Mouse (Mus musculus): ENCODE results near the gene Slc44a1. TPM values are rescaled to one million over a fixed set of nuclear protein-coding genes. Genes with fewer than 3 reads are reported as not detected.

Gene Slc44a1
- polyA plus RNA-seq, 2 experiments: 26.6 to 56.4 TPM

DNA sequence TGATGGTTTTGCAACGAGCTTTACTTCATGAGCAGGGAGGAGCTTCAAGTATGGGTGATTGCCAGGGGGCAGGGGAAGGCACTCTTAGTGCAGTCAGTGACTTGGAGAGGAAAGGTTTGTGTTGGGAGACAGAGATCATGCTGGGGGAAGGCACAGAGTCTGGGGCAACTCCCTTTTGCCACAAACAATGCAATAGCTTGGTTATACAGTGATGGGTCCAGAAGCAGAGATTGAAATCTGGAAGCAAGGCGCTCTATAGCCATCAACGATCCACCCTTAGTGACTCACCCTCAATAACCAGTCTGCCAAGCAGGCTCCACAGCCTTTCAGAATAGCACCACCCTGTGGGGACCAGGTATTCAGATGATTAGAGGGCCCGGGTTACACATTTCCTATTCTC lies 11.7 kb downstream of the Slc44a1 start:
- H3K4me3 ChIP-seq (replicated peaks; ENCODE audit: low read length): no peak overlapping the region
- H3K4me1 ChIP-seq (ENCODE audit: control insufficient read depth, insufficient read depth, low read length): peaks cover 5% of the 10 kb centered on the region
- DNase-seq (ENCODE audit: low spot score): no peak
- no peak overlapping the region for H3K9ac ChIP-seq (ENCODE audit: low read depth, low read length, severe bottlenecking)
- no peak for ATAC-seq (ENCODE audit: low FRiP score, low read depth)
- H3K27me3 ChIP-seq (ENCODE audit: control insufficient read depth, insufficient read depth, low read length): no peaks in the 10 kb centered on the region
- no peak for TF ChIP-seq POLR2A (IDR thresholded peaks at IDR 0.05; ENCODE audit: borderline replicate concordance, extremely low read depth, insufficient read depth, insufficient read length)
- H3K36me3 ChIP-seq (ENCODE audit: control insufficient read depth, insufficient read depth, low read length): no peaks in the 10 kb centered on the region
- no peaks in the 10 kb centered on the region for H3K9me3 ChIP-seq (ENCODE audit: control insufficient read depth, low read length)
- H3K4me2 ChIP-seq (replicated peaks; ENCODE audit: low read depth, low read length, severe bottlenecking): no peak overlapping the region
- 40% methylated on average over 4 of the region's 4 CpGs for WGBS
- H3K27ac ChIP-seq (replicated peaks; ENCODE audit: low read depth, low read length): no peak overlapping the region

GRCm38 (mm10) chr4:53452457-53452856 lies 12.2 kb downstream of the Slc44a1 start:
- Histone ChIP-seq H3K9ac (ENCODE audit: low read depth, low read length, severe bottlenecking) (no peak overlapping the region), H3K36me3 (ENCODE audit: control insufficient read depth, insufficient read depth, low read length) (no peaks in the 10 kb centered on the region), H3K4me1 (ENCODE audit: control insufficient read depth, insufficient read depth, low read length) (peaks cover 5% of the 10 kb centered on the region), H3K9me3 (ENCODE audit: control insufficient read depth, low read length) (no peaks in the 10 kb centered on the region), H3K4me3 (replicated peaks; ENCODE audit: low read length) (no peak overlapping the region), H3K27ac (replicated peaks; ENCODE audit: low read depth, low read length) (no peak overlapping the region), H3K4me2 (replicated peaks; ENCODE audit: low read depth, low read length, severe bottlenecking) (no peak overlapping the region), H3K27me3 (ENCODE audit: control insufficient read depth, insufficient read depth, low read length) (no peaks in the 10 kb centered on the region)
- 89% methylated on average over 1 of the region's 1 CpGs for WGBS
- ATAC-seq (ENCODE audit: low FRiP score, low read depth): no peak
- no peak for TF ChIP-seq POLR2A (IDR thresholded peaks at IDR 0.05; ENCODE audit: borderline replicate concordance, extremely low read depth, insufficient read depth, insufficient read length)
- no peak for DNase-seq (ENCODE audit: low spot score)

GRCm38 (mm10) chr4:53452976-53453889 lies 13.0 kb downstream of the Slc44a1 start:
- H3K9ac ChIP-seq (ENCODE audit: low read depth, low read length, severe bottlenecking): no peak overlapping the region
- no peaks in the 10 kb centered on the region for H3K9me3 ChIP-seq (ENCODE audit: control insufficient read depth, low read length)
- no peak overlapping the region for H3K27ac ChIP-seq (replicated peaks; ENCODE audit: low read depth, low read length)
- H3K36me3 ChIP-seq (ENCODE audit: control insufficient read depth, insufficient read depth, low read length): no peaks in the 10 kb centered on the region
- ATAC-seq (ENCODE audit: low FRiP score, low read depth) (no peak), DNase-seq (ENCODE audit: low spot score) (no peak)
- TF ChIP-seq POLR2A (IDR thresholded peaks at IDR 0.05; ENCODE audit: borderline replicate concordance, extremely low read depth, insufficient read depth, insufficient read length): no peak
- H3K27me3 ChIP-seq (ENCODE audit: control insufficient read depth, insufficient read depth, low read length): no peaks in the 10 kb centered on the region
- 60% methylated on average over 10 of the region's 10 CpGs for WGBS
- no peak overlapping the region for H3K4me3 ChIP-seq (replicated peaks; ENCODE audit: low read length)
- peaks cover 5% of the 10 kb centered on the region for H3K4me1 ChIP-seq (ENCODE audit: control insufficient read depth, insufficient read depth, low read length)
- no peak overlapping the region for H3K4me2 ChIP-seq (replicated peaks; ENCODE audit: low read depth, low read length, severe bottlenecking)

GRCm38 (mm10) chr4:53455885-53456284 lies 15.7 kb downstream of the Slc44a1 start:
- Histone ChIP-seq H3K27me3 (ENCODE audit: control insufficient read depth, insufficient read depth, low read length) (no peaks in the 10 kb centered on the region), H3K4me1 (ENCODE audit: control insufficient read depth, insufficient read depth, low read length) (peaks cover 5% of the 10 kb centered on the region; the same call in 1 of the 2 replicates), H3K4me3 (replicated peaks; ENCODE audit: low read length) (no peak overlapping the region), H3K4me2 (replicated peaks; ENCODE audit: low read depth, low read length, severe bottlenecking) (no peak overlapping the region), H3K9ac (ENCODE audit: low read depth, low read length, severe bottlenecking) (no peak overlapping the region), H3K36me3 (ENCODE audit: control insufficient read depth, insufficient read depth, low read length) (no peaks in the 10 kb centered on the region), H3K9me3 (ENCODE audit: control insufficient read depth, low read length) (no peaks in the 10 kb centered on the region), H3K27ac (replicated peaks; ENCODE audit: low read depth, low read length) (no peak overlapping the region)
- ATAC-seq (ENCODE audit: low FRiP score, low read depth) (no peak), DNase-seq (ENCODE audit: low spot score) (no peak)
- no peak for TF ChIP-seq POLR2A (IDR thresholded peaks at IDR 0.05; ENCODE audit: borderline replicate concordance, extremely low read depth, insufficient read depth, insufficient read length)
- 62% methylated on average over 2 of the region's 2 CpGs for WGBS

DNA sequence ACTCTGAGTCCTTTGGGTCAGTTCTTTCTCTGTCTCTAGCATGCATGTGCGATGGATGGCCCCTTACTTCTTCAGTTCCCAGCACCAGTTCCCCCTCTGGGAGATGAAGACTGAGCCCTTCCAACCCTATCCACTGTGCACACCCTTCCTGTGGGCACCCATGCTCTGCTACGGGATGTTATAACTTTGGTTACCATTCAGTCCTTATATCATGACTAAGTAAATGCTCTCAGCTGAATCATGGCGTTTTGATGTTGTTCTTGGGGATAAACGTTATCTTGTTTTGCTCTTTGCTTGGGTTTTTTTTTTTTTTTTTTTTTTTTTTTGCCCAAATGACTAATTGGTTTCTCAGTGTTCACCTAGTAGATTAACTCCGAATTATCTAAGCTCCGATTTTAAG lies 16.4 kb downstream of the Slc44a1 start:
- no peak for ATAC-seq (ENCODE audit: low FRiP score, low read depth)
- Histone ChIP-seq H3K9ac (ENCODE audit: low read depth, low read length, severe bottlenecking) (no peak overlapping the region), H3K4me1 (ENCODE audit: control insufficient read depth, insufficient read depth, low read length) (peaks cover 5% of the 10 kb centered on the region; the same call in 1 of the 2 replicates), H3K36me3 (ENCODE audit: control insufficient read depth, insufficient read depth, low read length) (no peaks in the 10 kb centered on the region), H3K27ac (replicated peaks; ENCODE audit: low read depth, low read length) (no peak overlapping the region), H3K4me3 (replicated peaks; ENCODE audit: low read length) (no peak overlapping the region), H3K4me2 (replicated peaks; ENCODE audit: low read depth, low read length, severe bottlenecking) (no peak overlapping the region), H3K9me3 (ENCODE audit: control insufficient read depth, low read length) (no peaks in the 10 kb centered on the region), H3K27me3 (ENCODE audit: control insufficient read depth, insufficient read depth, low read length) (no peaks in the 10 kb centered on the region)
- no peak for DNase-seq (ENCODE audit: low spot score)
- no peak for TF ChIP-seq POLR2A (IDR thresholded peaks at IDR 0.05; ENCODE audit: borderline replicate concordance, extremely low read depth, insufficient read depth, insufficient read length)
- WGBS: 96% methylated on average over 6 of the region's 6 CpGs

Data from limb, embryonic 14.5 days (tissue).